Mouse (Mus musculus) cortical plate, adult 2 months (tissue): Measurements from ENCODE around the gene Gm4744.
"Not testable (repeated sequence)": the region's sequence is repeated elsewhere in the genome, so short reads cannot be mapped to it uniquely, and the experiment has no call there.

Source experiments
- CTCF ChIP-seq: fragments of 200-500 bp; IDR thresholded peaks from 2 replicates; pipeline ENCODE4 v1.5.1; 2011; ENCODE audit warnings: mild to moderate bottlenecking, control low read depth, low read length; ENCODE audit not compliant: insufficient read depth; ENCODE audit errors: extremely low read depth
- POLR2A ChIP-seq: fragments of 200-500 bp; IDR thresholded peaks from 2 replicates; pipeline ENCODE4 v1.6.1; 2011; ENCODE audit warnings: mild to moderate bottlenecking, low read length, control low read depth; ENCODE audit not compliant: insufficient read depth; ENCODE audit errors: extremely low read depth

- TF ChIP-seq POLR2A, CTCF: not testable (repeated sequence)
Measured at GRCm38 (mm10) chr6:40999379-40999778, 47.7 kb upstream of the Gm4744 start, which contains the start of gene Gm2663.
